Mouse (Mus musculus) limb, embryonic 15.5 days (tissue): Measurements from ENCODE around the gene Cpeb4. TPM values are rescaled to one million over a fixed set of nuclear protein-coding genes. Genes with fewer than 3 reads are reported as not detected.

Experiments
- ATAC-seq: fragments of 200-750 bp; cut with Nextera tagmentation; 2 replicates; pipeline ENCODE4 v1.8.0; 2017; ENCODE audit warnings: low read depth, moderate TSS enrichment; ENCODE audit not compliant: insufficient number of reproducible peaks, low FRiP score, low TSS enrichment
- H3K27ac ChIP-seq: fragments of 300-500 bp; sonication (generic); 2 replicates; pipeline ENCODE4 v1.5.1; 2015; ENCODE audit warnings: moderate library complexity, mild to moderate bottlenecking, inconsistent platforms
- H3K27me3 ChIP-seq: fragments of 300-500 bp; sonication (generic); 2 replicates; pipeline ENCODE4 v1.6.1; 2015; ENCODE audit warnings: inconsistent platforms
- H3K36me3 ChIP-seq: fragments of 300-500 bp; sonication (generic); 2 replicates; pipeline ENCODE4 v1.6.1; 2015; ENCODE audit warnings: inconsistent platforms
- H3K4me1 ChIP-seq: fragments of 300-500 bp; sonication (generic); 2 replicates; pipeline ENCODE4 v1.6.1; 2015; ENCODE audit warnings: inconsistent platforms
- H3K4me2 ChIP-seq: fragments of 300-500 bp; sonication (generic); 2 replicates; pipeline ENCODE4 v1.6.1; 2015; ENCODE audit warnings: mild to moderate bottlenecking, inconsistent platforms
- H3K4me3 ChIP-seq: fragments of 300-500 bp; sonication (generic); 2 replicates; pipeline ENCODE4 v1.5.1; 2015; ENCODE audit warnings: mild to moderate bottlenecking, inconsistent platforms
- H3K9ac ChIP-seq: fragments of 300-500 bp; sonication (generic); 2 replicates; pipeline ENCODE4 v1.6.1; 2015; ENCODE audit warnings: inconsistent platforms
- H3K9me3 ChIP-seq: fragments of 300-500 bp; sonication (generic); 2 replicates; pipeline ENCODE4 v1.6.1; 2016; ENCODE audit warnings: inconsistent platforms
- WGBS: fragments of 180-500 bp; shearing (Covaris S2); methylation state at CpG from one replicate; pipeline ENCODE4 v1.1.7; 2015; 5-methylcytosine and 5-hydroxymethylcytosine counted together
- polyA plus RNA-seq: library from polyadenylated mRNA; unstranded; fragments of >200 nt; fragmentation: Nextera tagmentation; extraction: Ambion mirVana; gene quantifications from 2 replicates; pipeline ENCODE4 v1.2.1, GENCODE M21; 2015

Gene Cpeb4
- polyA plus RNA-seq, 1 experiment from 2014 or later: 3.2 TPM

DNA sequence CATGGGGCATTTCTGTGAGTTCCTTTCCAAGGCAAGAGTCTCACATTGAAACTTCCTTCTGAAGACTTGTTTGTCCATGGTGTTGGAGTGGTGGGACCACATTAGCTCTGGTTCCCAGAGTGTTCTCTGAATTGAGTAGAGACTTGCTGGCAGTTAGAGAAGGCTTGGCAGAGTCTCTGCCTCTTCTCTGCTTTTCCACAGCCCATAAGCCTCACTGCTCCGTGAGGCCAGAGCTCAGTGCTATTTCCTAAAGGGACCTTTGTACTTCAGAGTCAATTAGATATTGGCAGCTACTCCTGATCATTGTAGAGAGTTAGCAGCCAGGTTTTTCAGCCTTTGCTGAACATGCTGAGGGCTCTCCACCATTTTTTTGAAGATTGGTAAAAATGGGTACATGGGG lies 35.6 kb downstream of the Cpeb4 start:
- 36% methylated on average over 1 of the region's 1 CpGs for WGBS
- Histone ChIP-seq H3K27ac (no peak overlapping the region), H3K27me3 (no peaks in the 10 kb centered on the region), H3K4me2 (no peak overlapping the region), H3K9me3 (no peaks in the 10 kb centered on the region), H3K4me1 (no peaks in the 10 kb centered on the region), H3K4me3 (no peak overlapping the region), H3K9ac (no peak overlapping the region), H3K36me3 (no peaks in the 10 kb centered on the region)
- ATAC-seq: no peak

DNA sequence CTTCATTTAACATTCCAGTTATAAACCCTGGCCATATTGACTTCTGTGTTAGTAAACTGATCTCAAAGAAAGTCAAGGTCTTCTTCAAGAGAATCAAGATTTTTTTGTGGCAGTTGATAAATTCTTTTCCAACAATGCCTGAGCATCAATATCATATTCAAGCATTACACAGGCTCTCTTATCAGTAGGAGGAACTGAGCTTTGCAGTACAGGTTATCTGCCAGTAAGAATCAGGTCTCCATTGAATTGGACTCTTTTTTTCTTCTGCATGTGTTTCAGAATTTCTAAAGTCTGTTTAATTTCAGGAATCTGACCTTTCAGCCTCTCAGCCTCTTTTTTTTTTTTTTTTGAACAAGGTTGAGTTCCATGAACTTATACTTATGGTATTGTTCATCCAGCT lies 40.9 kb downstream of the Cpeb4 start:
- Histone ChIP-seq H3K27ac (no peak overlapping the region), H3K4me2 (no peak overlapping the region), H3K9ac (no peak overlapping the region), H3K27me3 (no peaks in the 10 kb centered on the region), H3K4me3 (no peak overlapping the region), H3K9me3 (no peaks in the 10 kb centered on the region), H3K4me1 (no peaks in the 10 kb centered on the region), H3K36me3 (no peaks in the 10 kb centered on the region)
- ATAC-seq: no peak

DNA sequence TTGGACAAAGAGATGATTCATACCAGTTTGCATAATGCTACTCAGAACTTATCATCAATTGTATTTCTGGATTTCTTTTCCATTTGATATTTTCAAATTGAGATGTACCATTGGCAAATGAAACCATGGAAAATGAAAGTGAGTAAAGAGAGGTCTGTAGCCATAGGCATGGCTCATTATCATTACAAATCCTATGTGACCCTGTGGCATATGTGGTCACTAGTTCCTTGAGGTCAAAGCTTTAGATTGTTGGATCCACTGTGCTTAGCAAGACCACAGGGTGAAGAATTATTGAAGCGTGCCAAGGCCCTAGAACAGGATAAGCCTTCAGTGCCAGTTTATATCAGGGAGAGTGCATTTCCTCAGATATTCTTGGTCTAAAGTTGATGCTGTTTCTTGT lies 45.8 kb downstream of the Cpeb4 start:
- Histone ChIP-seq H3K9me3 (no peaks in the 10 kb centered on the region), H3K4me3 (no peak overlapping the region), H3K4me2 (no peak overlapping the region), H3K36me3 (no peaks in the 10 kb centered on the region), H3K27ac (no peak overlapping the region), H3K4me1 (no peaks in the 10 kb centered on the region), H3K9ac (no peak overlapping the region), H3K27me3 (no peaks in the 10 kb centered on the region)
- ATAC-seq: no peak
- 96% methylated on average over 1 of the region's 1 CpGs for WGBS

DNA sequence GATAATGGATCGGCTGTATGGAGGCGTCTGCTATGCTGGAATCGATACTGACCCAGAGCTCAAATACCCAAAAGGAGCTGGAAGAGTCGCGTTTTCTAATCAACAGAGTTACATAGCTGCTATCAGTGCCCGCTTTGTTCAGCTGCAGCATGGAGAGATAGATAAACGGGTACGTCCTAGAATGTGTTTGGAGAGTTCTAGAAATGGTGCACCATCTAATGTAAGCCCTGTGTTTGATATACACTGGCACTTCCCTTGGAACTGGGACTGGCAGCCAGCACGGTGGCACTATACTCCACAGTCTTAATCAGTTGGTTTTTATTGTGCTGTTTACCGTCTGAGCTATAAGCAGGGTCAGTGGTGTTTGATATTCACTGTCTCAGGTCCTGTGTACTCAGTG lies 58.0 kb downstream of the Cpeb4 start:
- ATAC-seq: no peak
- 94% methylated on average over 10 of the region's 10 CpGs for WGBS
- Histone ChIP-seq H3K4me3 (no peak overlapping the region), H3K9me3 (no peaks in the 10 kb centered on the region), H3K27ac (no peak overlapping the region), H3K27me3 (no peaks in the 10 kb centered on the region), H3K4me2 (no peak overlapping the region), H3K36me3 (peaks cover 46% of the 10 kb centered on the region), H3K9ac (no peak overlapping the region), H3K4me1 (no peaks in the 10 kb centered on the region)

DNA sequence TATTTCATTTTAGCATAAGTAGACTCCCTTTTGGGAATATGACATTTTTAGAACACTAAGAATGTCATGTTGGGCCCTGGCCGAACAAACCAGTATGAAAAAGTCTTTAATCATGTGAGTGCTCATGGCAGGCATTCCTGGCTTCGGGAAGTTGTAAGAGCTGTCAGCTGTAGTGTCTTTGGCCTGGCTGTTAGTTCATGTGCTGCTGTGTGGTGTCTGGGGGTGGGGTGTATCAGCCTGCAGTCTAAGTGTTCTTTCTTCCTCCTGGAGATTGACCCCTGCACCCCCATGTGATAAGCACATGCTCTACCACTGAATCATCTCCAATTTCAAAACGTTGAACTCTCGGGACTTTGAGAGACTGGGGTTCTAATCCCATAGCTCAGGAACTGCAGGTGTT lies 63.6 kb downstream of the Cpeb4 start:
- Histone ChIP-seq H3K4me2 (no peak overlapping the region), H3K9me3 (no peaks in the 10 kb centered on the region), H3K27me3 (no peaks in the 10 kb centered on the region), H3K9ac (no peak overlapping the region), H3K4me1 (no peaks in the 10 kb centered on the region), H3K4me3 (no peak overlapping the region), H3K27ac (no peak overlapping the region), H3K36me3 (peaks cover 11% of the 10 kb centered on the region)
- 44% methylated on average over 4 of the region's 4 CpGs for WGBS
- ATAC-seq: no peak

DNA sequence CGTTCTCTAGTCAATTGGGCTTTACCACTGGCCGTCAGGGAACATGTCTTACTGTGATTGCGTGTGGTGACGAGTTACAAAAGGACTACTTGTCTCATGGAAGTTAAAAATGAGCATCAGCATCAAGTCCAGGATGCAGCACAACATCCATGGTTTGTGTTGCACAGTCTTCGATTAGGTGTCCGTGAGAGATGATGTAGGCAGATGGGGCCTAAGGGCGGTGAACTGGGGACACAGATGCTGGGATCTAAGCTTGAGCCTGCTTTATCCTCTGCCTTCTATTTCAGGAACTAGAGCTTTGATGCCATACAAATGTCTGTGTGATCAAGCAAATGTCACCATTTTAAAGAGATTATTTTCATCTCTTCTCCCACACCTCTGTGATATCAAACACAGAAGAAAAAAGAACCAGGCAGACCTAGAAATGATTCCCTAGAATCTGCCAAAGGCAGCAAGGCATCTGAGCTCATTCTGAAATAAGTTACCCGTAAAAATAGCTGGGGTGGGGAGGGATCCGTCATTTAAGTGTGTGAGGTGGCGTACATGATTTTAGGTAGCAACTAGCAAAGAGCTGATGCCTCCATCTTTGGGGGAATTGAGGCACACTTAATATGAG lies 65.0 kb downstream of the Cpeb4 start:
- no peak for ATAC-seq
- H3K9ac ChIP-seq: no peak overlapping the region
- no peaks in the 10 kb centered on the region for H3K9me3 ChIP-seq
- no peaks in the 10 kb centered on the region for H3K27me3 ChIP-seq
- no peak overlapping the region for H3K4me3 ChIP-seq
- H3K36me3 ChIP-seq: peaks cover 3% of the 10 kb centered on the region; the same call in 1 of the 2 replicates
- H3K4me2 ChIP-seq: no peak overlapping the region
- 0 out of 2 replicates have a peak, but pooled peaks cover 3% of the 10 kb centered on the region for H3K4me1 ChIP-seq
- 88% methylated on average over 10 of the region's 10 CpGs for WGBS
- no peak overlapping the region for H3K27ac ChIP-seq

DNA sequence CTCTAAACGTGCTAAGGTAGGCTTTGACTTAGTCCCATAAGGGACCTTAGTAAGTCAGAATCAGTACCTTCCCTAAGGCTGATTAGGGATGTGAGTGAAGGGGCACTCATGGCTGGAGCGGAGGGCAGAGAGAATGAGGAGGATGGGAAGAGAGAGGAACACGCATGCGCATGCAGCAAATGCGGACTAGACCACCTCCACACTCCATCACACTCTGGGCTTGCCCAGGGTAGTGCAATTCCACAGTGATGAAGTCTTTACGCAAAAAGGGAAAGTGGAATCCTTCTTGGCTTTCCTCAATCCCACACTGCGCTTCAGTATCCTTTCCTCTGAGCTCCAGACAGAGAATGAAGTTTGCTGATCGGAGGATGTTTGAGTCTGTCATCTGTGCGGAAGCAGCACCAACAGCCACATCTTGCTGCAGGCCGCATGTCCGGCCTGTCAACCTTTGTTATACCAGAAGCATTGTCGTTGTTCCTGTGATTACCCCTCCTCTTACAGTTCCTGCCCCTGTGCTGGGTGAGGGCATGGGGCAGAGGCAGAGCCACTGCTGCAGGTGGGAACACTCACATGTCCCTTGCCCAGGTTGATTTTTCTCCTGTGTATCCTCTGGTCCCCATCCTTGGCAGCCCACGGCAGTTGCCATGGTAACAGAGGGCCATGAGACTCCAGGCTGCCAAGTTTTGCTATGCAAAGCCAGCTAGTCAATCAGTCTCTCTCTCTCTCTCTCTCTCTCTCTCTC lies 69.1 kb downstream of the Cpeb4 start:
- ATAC-seq: no peak
- H3K4me3 ChIP-seq: no peak overlapping the region
- 79% methylated on average over 13 of the region's 13 CpGs for WGBS
- H3K9ac ChIP-seq: no peak overlapping the region
- no peaks in the 10 kb centered on the region for H3K36me3 ChIP-seq
- no peak overlapping the region for H3K27ac ChIP-seq
- H3K4me1 ChIP-seq: 0 out of 2 replicates have a peak, but pooled peaks cover 3% of the 10 kb centered on the region
- no peaks in the 10 kb centered on the region for H3K27me3 ChIP-seq
- no peak overlapping the region for H3K4me2 ChIP-seq
- no peaks in the 10 kb centered on the region for H3K9me3 ChIP-seq

DNA sequence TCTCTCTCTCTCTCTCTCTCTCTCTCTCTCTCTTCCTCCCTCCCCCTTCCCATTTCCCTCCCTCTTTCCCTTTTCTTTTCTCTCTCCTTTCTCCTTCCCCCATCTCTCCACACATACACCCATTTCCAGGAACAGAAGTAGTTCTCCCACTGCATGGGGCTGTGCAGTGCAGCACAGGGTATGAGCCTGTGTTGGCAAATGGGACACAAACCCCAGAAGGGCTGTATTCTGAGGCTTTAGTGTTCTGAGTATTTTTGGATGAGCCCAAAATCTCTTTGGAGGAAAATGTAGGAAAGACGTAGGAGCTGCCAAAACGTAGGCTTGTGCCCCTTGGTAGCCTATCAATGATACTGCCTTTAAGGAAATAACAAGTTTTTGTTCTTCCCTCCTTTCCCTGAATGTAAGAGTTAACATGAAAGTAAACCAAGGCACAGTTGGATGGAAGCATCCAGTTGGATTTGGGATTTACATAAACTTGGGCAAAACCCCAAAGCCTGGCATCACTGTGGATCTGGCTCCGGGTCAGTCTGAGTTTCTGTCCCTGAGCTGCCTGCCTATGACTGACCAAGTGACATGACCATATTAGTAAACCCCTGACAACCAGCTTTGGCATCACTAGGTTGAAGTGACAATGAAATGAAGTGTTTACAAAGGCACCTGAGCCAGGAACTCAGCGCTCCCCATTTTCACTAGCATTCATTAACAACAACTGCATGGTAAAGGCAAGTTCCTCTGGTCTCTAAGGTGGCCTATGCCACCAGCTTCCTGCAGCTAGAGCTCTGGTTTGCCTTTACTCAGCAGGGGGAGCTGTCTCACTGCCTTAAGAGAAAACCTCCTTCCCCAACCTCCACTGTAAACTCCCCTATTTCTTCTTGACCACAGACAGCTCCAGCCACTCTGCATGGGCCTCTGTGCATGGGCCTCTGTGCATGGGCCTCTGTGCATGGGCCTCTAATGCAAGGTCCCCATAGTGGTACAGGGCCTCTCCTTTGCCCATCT lies 69.9 kb downstream of the Cpeb4 start:
- WGBS: 70% methylated on average over 4 of the region's 4 CpGs
- no peaks in the 10 kb centered on the region for H3K36me3 ChIP-seq
- no peak for ATAC-seq

DNA sequence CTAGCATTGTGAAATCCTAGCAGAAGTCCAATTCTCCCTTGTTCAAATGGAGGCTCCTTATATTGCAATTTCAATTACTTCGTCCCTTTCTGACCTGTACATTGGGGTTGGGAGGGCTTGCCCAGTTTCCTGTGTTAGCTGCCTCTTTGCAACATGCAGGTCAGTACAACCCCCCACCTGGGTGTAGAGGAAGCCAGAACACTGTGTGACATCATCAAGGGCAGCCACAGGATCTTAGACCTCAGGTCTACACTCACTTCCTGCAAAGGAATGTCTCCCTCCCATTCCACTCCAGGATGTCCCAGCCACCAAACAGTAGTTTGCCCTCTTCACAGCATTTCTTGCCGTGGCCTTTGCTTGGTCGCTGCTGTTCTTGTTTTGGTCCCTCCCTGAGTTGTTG lies 73.5 kb downstream of the Cpeb4 start:
- 74% methylated on average over 3 of the region's 3 CpGs for WGBS
- Histone ChIP-seq H3K27ac (no peak overlapping the region), H3K9ac (no peak overlapping the region), H3K4me2 (no peak overlapping the region), H3K27me3 (0 out of 2 replicates have a peak, but pooled peaks cover 2% of the 10 kb centered on the region), H3K36me3 (no peaks in the 10 kb centered on the region), H3K4me1 (peaks cover 15% of the 10 kb centered on the region), H3K4me3 (no peak overlapping the region), H3K9me3 (no peaks in the 10 kb centered on the region)
- ATAC-seq: no peak

More for the DNA sequence above, 69.9 kb downstream of the Cpeb4 start:
- Histone ChIP-seq H3K27ac (no peak overlapping the region), H3K4me2 (no peak overlapping the region), H3K4me1 (0 out of 2 replicates have a peak, but pooled peaks cover 3% of the 10 kb centered on the region), H3K27me3 (no peaks in the 10 kb centered on the region), H3K9me3 (no peaks in the 10 kb centered on the region), H3K9ac (no peak overlapping the region), H3K4me3 (no peak overlapping the region)

DNA sequence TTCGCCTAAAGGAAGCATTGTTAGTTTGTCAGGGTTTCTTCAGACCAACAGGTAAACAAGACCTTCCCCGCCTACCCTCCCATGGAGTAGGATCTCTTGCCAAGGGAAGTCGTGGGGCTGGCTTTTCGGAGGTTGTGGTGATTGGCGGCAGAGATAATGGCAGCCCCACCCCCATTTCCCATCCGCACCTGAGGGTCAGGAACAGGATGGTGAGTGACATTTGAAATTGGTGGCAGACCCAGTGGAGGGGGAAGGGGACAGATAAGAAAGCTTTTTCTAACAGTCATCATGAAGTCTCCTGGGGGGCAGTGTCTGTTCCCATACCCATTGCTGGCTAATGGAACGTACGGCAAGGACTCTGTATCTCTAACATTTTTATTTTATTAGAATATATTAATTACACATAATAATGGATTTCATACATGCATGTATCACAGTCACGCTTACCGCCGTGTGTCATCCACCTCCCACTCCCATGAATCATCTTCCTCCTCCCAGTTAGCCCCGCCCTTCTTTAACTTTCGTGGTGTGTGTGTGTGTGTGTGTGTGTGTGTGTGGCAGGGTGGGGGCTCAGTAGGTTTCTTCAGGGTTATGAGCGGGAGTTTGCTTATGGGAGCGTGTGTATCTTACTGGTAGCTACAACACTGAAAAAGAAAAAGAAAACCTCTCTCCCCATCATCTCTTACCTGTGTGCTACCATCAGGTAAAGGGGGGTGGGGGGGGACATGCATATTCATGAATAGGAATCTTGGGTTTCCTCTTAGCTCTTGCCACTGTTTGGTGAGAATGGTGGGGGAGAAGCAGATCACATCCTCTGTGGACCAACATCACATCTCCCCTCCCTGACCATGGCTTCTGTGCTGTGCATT lies 76.7 kb downstream of the Cpeb4 start:
- peaks cover 12% of the 10 kb centered on the region for H3K4me1 ChIP-seq
- H3K9me3 ChIP-seq: no peaks in the 10 kb centered on the region
- no peak overlapping the region for H3K27ac ChIP-seq
- H3K9ac ChIP-seq: peak overlapping the region; percentile 21; the same call in 1 of the 2 replicates
- peak overlapping the region; percentile 60 for H3K4me2 ChIP-seq
- peak overlapping the region; percentile 41 for H3K4me3 ChIP-seq
- peaks cover 13% of the 10 kb centered on the region for H3K27me3 ChIP-seq
- ATAC-seq: no peak
- H3K36me3 ChIP-seq: no peaks in the 10 kb centered on the region
- WGBS: 18% methylated on average over 15 of the region's 15 CpGs

DNA sequence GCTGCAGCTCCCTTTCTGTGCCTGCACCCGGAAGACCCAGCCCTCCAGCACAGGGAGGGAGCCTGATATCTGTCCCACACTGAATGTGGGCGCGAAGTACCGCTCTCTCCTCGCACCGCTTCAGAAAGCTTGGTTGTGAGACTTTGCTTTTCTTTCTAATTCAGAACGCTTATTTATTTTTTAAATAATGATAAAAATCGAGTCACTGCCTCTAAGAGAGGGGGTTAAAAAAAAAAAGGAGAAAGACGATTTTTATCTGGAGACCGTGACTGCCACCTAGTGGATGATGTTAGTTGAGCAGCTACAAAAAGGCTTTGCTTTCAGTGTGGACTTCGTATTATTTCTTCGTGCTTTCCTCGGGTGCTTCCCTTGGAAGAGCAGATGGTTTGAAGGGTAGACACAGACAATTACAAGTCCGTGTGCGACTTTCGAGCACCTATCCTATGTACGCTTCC lies 77.3 kb downstream of the Cpeb4 start:
- ATAC-seq: no peak
- WGBS: under 1% methylated on average over 17 of the region's 17 CpGs
- peak overlapping the region; percentile 41 for H3K4me3 ChIP-seq
- H3K4me1 ChIP-seq: peaks cover 12% of the 10 kb centered on the region
- peaks cover 13% of the 10 kb centered on the region for H3K27me3 ChIP-seq
- H3K9ac ChIP-seq: peak overlapping the region; percentile 21; the same call in 1 of the 2 replicates
- no peak overlapping the region for H3K27ac ChIP-seq
- H3K36me3 ChIP-seq: no peaks in the 10 kb centered on the region
- H3K9me3 ChIP-seq: no peaks in the 10 kb centered on the region
- peak overlapping the region; percentile 60 for H3K4me2 ChIP-seq
